Mouse (Mus musculus) liver, embryonic 16.5 days (tissue): Measurements from ENCODE around the gene Olfr979. TPM values are rescaled to one million over a fixed set of nuclear protein-coding genes. Genes with fewer than 3 reads are reported as not detected.

Experiments used
- polyA plus RNA-seq: library from polyadenylated mRNA; unstranded; fragments of >200 nt; fragmentation: Nextera tagmentation; extraction: Ambion mirVana; gene quantifications from 2 replicates; pipeline ENCODE4 v1.2.1, GENCODE M21; 2015

Olfr979 gene
- polyA plus RNA-seq, 1 experiment from 2014 or later = not detected

Other genes with a start within 250 kb of the Olfr979 start
- gene Olfr968, start 220.2 kb downstream of the Olfr979 start, polyA plus RNA-seq = not detected in 2 replicates
- gene Olfr969, start 212.5 kb downstream of the Olfr979 start, polyA plus RNA-seq = not detected in 2 replicates
- not detected in 2 replicates for gene Olfr970, start 194.6 kb downstream of the Olfr979 start, polyA plus RNA-seq
- not detected in 2 replicates for gene Olfr971, start 166.6 kb downstream of the Olfr979 start, polyA plus RNA-seq
- not detected in 2 replicates for gene Olfr972, start 137.0 kb downstream of the Olfr979 start, polyA plus RNA-seq
- gene Olfr229, start 96.1 kb downstream of the Olfr979 start, polyA plus RNA-seq = not detected in 2 replicates
- not detected in 2 replicates for gene Olfr974, start 66.0 kb downstream of the Olfr979 start, polyA plus RNA-seq
- gene Olfr975, start 51.4 kb downstream of the Olfr979 start, polyA plus RNA-seq = not detected in 2 replicates
- not detected in 2 replicates for gene Olfr976, start 42.3 kb downstream of the Olfr979 start, polyA plus RNA-seq
- not detected in 2 replicates for gene Olfr978, start 11.4 kb downstream of the Olfr979 start, polyA plus RNA-seq
- gene Olfr980, start 6.1 kb upstream of the Olfr979 start, polyA plus RNA-seq = not detected in 2 replicates
- not detected in 2 replicates for gene Olfr981, start 18.0 kb upstream of the Olfr979 start, polyA plus RNA-seq
- not detected in 2 replicates for gene Olfr982, start 70.4 kb upstream of the Olfr979 start, polyA plus RNA-seq
- not detected in 2 replicates for gene Olfr983, start 90.1 kb upstream of the Olfr979 start, polyA plus RNA-seq
- gene Olfr984, start 110.7 kb upstream of the Olfr979 start, polyA plus RNA-seq = not detected in 2 replicates
- gene Olfr985, start 126.7 kb upstream of the Olfr979 start, polyA plus RNA-seq = not detected in 2 replicates
- gene Tmem225, start 144.7 kb upstream of the Olfr979 start, polyA plus RNA-seq = not detected in 2 replicates
- gene Olfr986, start 177.5 kb upstream of the Olfr979 start, polyA plus RNA-seq = not detected in 2 replicates
- 0.72 and 0.79 TPM in 2 replicates for gene Zfp202, start 188.9 kb upstream of the Olfr979 start, polyA plus RNA-seq